Mouse (Mus musculus): ENCODE data around the gene Maip1.

Gene Maip1

DNA sequence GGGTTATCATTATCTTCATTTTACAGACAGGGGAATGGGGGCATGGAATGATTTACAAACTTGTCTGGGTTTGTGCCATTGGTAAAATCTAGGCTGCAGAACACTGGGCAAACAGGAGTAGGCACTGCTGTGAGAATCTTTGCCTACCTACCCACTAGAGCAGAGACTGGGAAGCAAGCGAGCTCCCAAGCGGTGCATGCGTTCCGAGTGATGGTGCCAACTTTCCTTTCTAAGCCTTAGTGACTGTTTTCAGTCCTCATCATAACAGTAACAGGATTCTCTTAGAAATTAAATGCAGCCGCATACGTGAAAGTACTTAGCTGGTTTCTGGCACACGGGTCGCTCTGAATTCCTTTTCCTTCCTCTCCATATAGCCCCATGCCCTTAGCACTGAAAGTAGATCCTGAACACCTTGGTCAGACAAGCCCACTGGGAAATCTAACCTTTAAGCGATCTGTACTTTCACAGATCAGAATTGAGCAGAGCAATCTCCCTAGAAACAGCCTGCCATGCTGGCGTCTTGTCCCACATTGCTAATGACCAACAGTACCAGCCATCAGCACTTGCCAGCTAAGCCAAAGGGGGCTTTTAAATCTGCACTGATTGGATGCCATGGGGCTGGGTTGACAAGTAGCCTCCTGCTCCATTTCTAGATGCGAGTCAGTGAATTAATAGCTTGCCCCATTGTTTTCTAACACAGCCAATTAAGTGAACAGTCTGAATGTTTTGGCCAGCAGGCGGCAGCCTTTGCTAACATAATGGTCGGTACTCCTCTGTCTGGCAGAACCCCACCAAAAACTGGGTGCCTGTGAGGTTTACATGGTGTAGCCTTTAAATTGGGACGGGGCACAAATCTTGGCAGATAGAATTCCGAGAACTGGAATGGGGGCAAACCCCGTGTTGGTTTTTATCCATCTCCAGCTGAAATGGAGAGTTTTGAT, 22.5 kb downstream of the Maip1 start:
- DNase-seq (ENCODE audit: low read depth, low spot score): peak; percentile 87

- DNase-seq (ENCODE audit: low read depth, low spot score): peak; percentile 53
Observed at GRCm38 (mm10) chr1:57429786-57430483, 23.8 kb downstream of the Maip1 start.

GRCm38 (mm10) chr1:57433141-57433540, 27.0 kb downstream of the Maip1 start:
- DNase-seq (ENCODE audit: low read depth, low spot score): no peak

- no peak for DNase-seq (ENCODE audit: low read depth, low spot score)
Observed at GRCm38 (mm10) chr1:57436408-57436807, 30.3 kb downstream of the Maip1 start.

GRCm38 (mm10) chr1:57436954-57437353, 30.8 kb downstream of the Maip1 start:
- peak; percentile 48 for DNase-seq (ENCODE audit: low read depth, low spot score)

GRCm38 (mm10) chr1:57439026-57439425, 32.9 kb downstream of the Maip1 start:
- DNase-seq (ENCODE audit: low read depth, low spot score): no peak

DNA sequence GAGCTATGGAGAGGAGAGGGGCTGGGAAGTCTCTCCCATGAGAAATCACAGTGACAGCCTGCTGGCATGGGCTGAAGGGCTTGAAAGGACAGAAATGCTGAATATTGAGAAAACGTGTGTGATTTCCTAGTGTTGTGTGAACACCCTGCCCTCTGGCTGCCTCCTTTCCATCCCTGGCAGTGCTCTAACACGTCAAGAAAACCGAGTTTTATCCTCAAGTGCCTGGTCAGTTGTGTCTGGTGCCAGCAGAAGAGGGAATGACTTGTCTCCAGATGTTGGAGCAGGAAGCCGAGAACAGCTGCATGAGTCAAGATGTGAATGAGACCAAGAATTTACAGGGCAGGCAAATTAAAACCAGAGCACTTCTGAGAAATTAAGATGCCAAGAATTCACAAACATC, 34.6 kb downstream of the Maip1 start:
- DNase-seq (ENCODE audit: low read depth, low spot score): peak; percentile 48

GRCm38 (mm10) chr1:57445679-57446078, 39.6 kb downstream of the Maip1 start:
- DNase-seq (ENCODE audit: low read depth, low spot score): no peak

DNA sequence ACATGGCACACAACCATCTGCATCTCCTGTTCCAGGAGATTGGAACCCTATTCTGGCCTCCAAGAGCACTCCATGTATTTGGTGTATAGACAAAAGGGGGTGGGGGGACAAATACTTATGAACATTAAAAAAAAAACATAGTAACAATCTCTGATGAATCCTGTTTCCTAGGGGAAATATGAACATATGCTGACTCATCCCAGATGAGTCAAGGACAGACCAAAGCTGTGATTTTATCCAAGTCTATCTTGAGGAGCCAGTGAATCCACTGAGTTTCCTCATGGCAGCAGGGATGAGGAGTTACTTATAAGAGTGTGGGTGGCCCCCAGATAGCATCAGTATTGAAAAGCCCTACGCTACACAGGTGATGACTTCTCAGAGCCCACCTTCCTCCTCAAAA, 44.1 kb downstream of the Maip1 start:
- no peak for DNase-seq (ENCODE audit: low read depth, low spot score)

- DNase-seq (ENCODE audit: low read depth, low spot score): no peak
Observed at GRCm38 (mm10) chr1:57460305-57460940, 54.3 kb downstream of the Maip1 start.
